Mouse (Mus musculus) megakaryocyte, adult 5-6 weeks (primary cell): Measurements from ENCODE around the gene Eif3k. TPM values are rescaled to one million over a fixed set of nuclear protein-coding genes. Genes with fewer than 3 reads are reported as not detected.

ENCODE experiments used
- total RNA-seq, 2 experiments: library from RNA; stranded (forward) in 1 of 2; stranded (reverse) in 1 of 2; fragments of 153-499, 151-499 nt in 1 of 2; fragments of 221-1000, 200-1000 nt in 1 of 2; gene quantifications; 2 replicates each; pipeline versions ENCODE4 v1.2.3 to v1.2.4; 2015 to 2017

Gene Eif3k
- total RNA-seq, 2 experiments from 2014 or later: 216 to 340 TPM

Other genes starting within 250 kb of the Eif3k start
- gene Mrps12, start 240.0 kb downstream of the Eif3k start, total RNA-seq (2015): 67.6 and 79.2 TPM in 2 replicates
- gene Mrps12, start 240.0 kb downstream of the Eif3k start, total RNA-seq (2017): 29.1 and 32.0 TPM in 2 replicates
- gene Sars2, start 239.9 kb downstream of the Eif3k start, total RNA-seq (2015): 4.8 and 4.9 TPM in 2 replicates
- 5.6 and 6.9 TPM in 2 replicates for gene Sars2, start 239.9 kb downstream of the Eif3k start, total RNA-seq (2017)
- gene Ccer2, start 225.7 kb downstream of the Eif3k start, total RNA-seq (2015): not detected in 2 replicates
- gene Ccer2, start 225.7 kb downstream of the Eif3k start, total RNA-seq (2017): not detected in 2 replicates
- gene Sirt2, start 215.1 kb downstream of the Eif3k start, total RNA-seq (2015): 70.0 and 73.0 TPM in 2 replicates
- 28.0 and 36.7 TPM in 2 replicates for gene Sirt2, start 215.1 kb downstream of the Eif3k start, total RNA-seq (2017)
- 15.5 and 19.5 TPM in 2 replicates for gene Nfkbib, start 214.4 kb downstream of the Eif3k start, total RNA-seq (2015)
- 13.3 and 15.6 TPM in 2 replicates for gene Nfkbib, start 214.4 kb downstream of the Eif3k start, total RNA-seq (2017)
- 64.9 and 68.8 TPM in 2 replicates for gene Rinl, start 192.9 kb downstream of the Eif3k start, total RNA-seq (2015)
- gene Rinl, start 192.9 kb downstream of the Eif3k start, total RNA-seq (2017): 62.6 and 71.5 TPM in 2 replicates
- 275 and 307 TPM in 2 replicates for gene Hnrnpl, start 173.3 kb downstream of the Eif3k start, total RNA-seq (2015)
- gene Hnrnpl, start 173.3 kb downstream of the Eif3k start, total RNA-seq (2017): 187 and 291 TPM in 2 replicates
- 119 TPM in 2 replicates for gene Ech1, start 156.6 kb downstream of the Eif3k start, total RNA-seq (2015)
- 78.8 and 82.8 TPM in 2 replicates for gene Ech1, start 156.6 kb downstream of the Eif3k start, total RNA-seq (2017)
- gene Lgals4, start 148.0 kb downstream of the Eif3k start, total RNA-seq (2015): 3.1 and 13.4 TPM in 2 replicates
- gene Lgals4, start 148.0 kb downstream of the Eif3k start, total RNA-seq (2017): 5.2 and 5.9 TPM in 2 replicates
- not detected in 2 replicates for gene Lgals7, start 118.0 kb downstream of the Eif3k start, total RNA-seq (2015)
- gene Lgals7, start 118.0 kb downstream of the Eif3k start, total RNA-seq (2017): not detected in 2 replicates
- gene Capn12, start 100.4 kb downstream of the Eif3k start, total RNA-seq (2015): not detected in 2 replicates
- not detected in 2 replicates for gene Capn12, start 100.4 kb downstream of the Eif3k start, total RNA-seq (2017)
- 82.5 and 87.8 TPM in 2 replicates for gene Actn4, start 19.5 kb downstream of the Eif3k start, total RNA-seq (2015)
- 44.7 and 55.1 TPM in 2 replicates for gene Actn4, start 19.5 kb downstream of the Eif3k start, total RNA-seq (2017)
- 53.8 and 54.4 TPM in 2 replicates for gene Map4k1, start 186 bp upstream of the Eif3k start, total RNA-seq (2015)
- 44.2 and 60.4 TPM in 2 replicates for gene Map4k1, start 186 bp upstream of the Eif3k start, total RNA-seq (2017)
- 0.52 and 0.78 TPM in 2 replicates for gene Ryr1, start 143.3 kb upstream of the Eif3k start, total RNA-seq (2015)
- 0.69 and 0.92 TPM in 2 replicates for gene Ryr1, start 143.3 kb upstream of the Eif3k start, total RNA-seq (2017)
- gene Rasgrp4, start 153.0 kb upstream of the Eif3k start, total RNA-seq (2015): 75.1 and 80.4 TPM in 2 replicates
- 25.6 and 58.0 TPM in 2 replicates for gene Rasgrp4, start 153.0 kb upstream of the Eif3k start, total RNA-seq (2017)
- 26.5 and 26.7 TPM in 2 replicates for gene Fam98c, start 174.4 kb upstream of the Eif3k start, total RNA-seq (2015)
- 24.0 and 24.2 TPM in 2 replicates for gene Fam98c, start 174.4 kb upstream of the Eif3k start, total RNA-seq (2017)
- gene Ggn, start 188.3 kb upstream of the Eif3k start, total RNA-seq (2015): 0.80 and 0.91 TPM in 2 replicates
- 0.29 and 0.81 TPM in 2 replicates for gene Ggn, start 188.3 kb upstream of the Eif3k start, total RNA-seq (2017)
- 0.66 and 1.3 TPM in 2 replicates for gene Spred3, start 188.5 kb upstream of the Eif3k start, total RNA-seq (2015)
- 0.77 and 0.94 TPM in 2 replicates for gene Spred3, start 188.5 kb upstream of the Eif3k start, total RNA-seq (2017)
- gene Psmd8, start 198.8 kb upstream of the Eif3k start, total RNA-seq (2015): 204 and 215 TPM in 2 replicates
- 191 and 207 TPM in 2 replicates for gene Psmd8, start 198.8 kb upstream of the Eif3k start, total RNA-seq (2017)
- 1.4 and 3.8 TPM in 2 replicates for gene Catsperg1, start 232.2 kb upstream of the Eif3k start, total RNA-seq (2015)
- 1.2 and 7.5 TPM in 2 replicates for gene Catsperg1, start 232.2 kb upstream of the Eif3k start, total RNA-seq (2017)